Mouse (Mus musculus) limb, embryonic 10.5 days (tissue): Measurements from ENCODE around the gene Grhl1. TPM values are rescaled to one million over a fixed set of nuclear protein-coding genes. Genes with fewer than 3 reads are reported as not detected.

Source experiments
- DNase-seq: peaks from one replicate; pipeline ENCODE4 v3.0.0-alpha.2; 2017; ENCODE audit warnings: low spot score
- H3K27ac ChIP-seq: fragments of 300-500 bp; sonication (generic); 2 replicates; pipeline ENCODE4 v1.5.1; 2016; ENCODE audit warnings: mild to moderate bottlenecking
- H3K27me3 ChIP-seq: fragments of 300-500 bp; sonication (generic); 2 replicates; pipeline ENCODE4 v1.6.1; 2016; ENCODE audit warnings: low read depth, mild to moderate bottlenecking; ENCODE audit not compliant: poor library complexity, severe bottlenecking
- H3K36me3 ChIP-seq: fragments of 300-500 bp; sonication (generic); 2 replicates; pipeline ENCODE4 v1.6.1; 2016; ENCODE audit warnings: mild to moderate bottlenecking, moderate library complexity
- H3K4me1 ChIP-seq: fragments of 300-500 bp; sonication (generic); 2 replicates; pipeline ENCODE4 v1.6.1; 2016
- H3K4me3 ChIP-seq: fragments of 300-500 bp; sonication (generic); 2 replicates; pipeline ENCODE4 v1.5.1; 2016; ENCODE audit warnings: mild to moderate bottlenecking, moderate library complexity
- H3K9me3 ChIP-seq: fragments of 300-500 bp; sonication (generic); replicated peaks from 2 replicates; pipeline ENCODE4 v1.6.1; 2016; ENCODE audit warnings: mild to moderate bottlenecking
- WGBS: fragments of 180-500 bp; shearing (Covaris S2); methylation state at CpG from one replicate; pipeline ENCODE4 v1.1.7; 2016; 5-methylcytosine and 5-hydroxymethylcytosine counted together
- polyA plus RNA-seq: library from polyadenylated mRNA; unstranded; fragments of >200 nt; fragmentation: Nextera tagmentation; extraction: Ambion mirVana; gene quantifications from 2 replicates; pipeline ENCODE4 v1.2.1, GENCODE M21; 2016

Grhl1 gene
- polyA plus RNA-seq, 1 experiment from 2014 or later, result 0.71 TPM

GRCm38 (mm10) chr12:24656436-24656835 lies 84.4 kb downstream of the Grhl1 start:
- DNase-seq, result no peak
- Histone ChIP-seq H3K4me3 (no peak overlapping the region), H3K9me3 (no peaks in the 10 kb centered on the region), H3K27me3 (no peaks in the 10 kb centered on the region), H3K4me1 (peaks cover 14% of the 10 kb centered on the region), H3K27ac (no peak overlapping the region), H3K36me3 (peaks cover 79% of the 10 kb centered on the region)
- 83% methylated on average over 3 of the region's 3 CpGs for WGBS

GRCm38 (mm10) chr12:24658998-24659397 lies 86.9 kb downstream of the Grhl1 start:
- no peak for DNase-seq
- no peaks in the 10 kb centered on the region for H3K27me3 ChIP-seq
- peaks cover 85% of the 10 kb centered on the region for H3K36me3 ChIP-seq
- WGBS, result 89% methylated on average over 4 of the region's 4 CpGs
- no peak overlapping the region for H3K27ac ChIP-seq
- no peak overlapping the region for H3K4me3 ChIP-seq
- no peaks in the 10 kb centered on the region for H3K4me1 ChIP-seq
- no peaks in the 10 kb centered on the region for H3K9me3 ChIP-seq

- WGBS, result 94% methylated on average over 9 of the region's 9 CpGs
- no peaks in the 10 kb centered on the region for H3K9me3 ChIP-seq
- no peak for DNase-seq
- no peak overlapping the region for H3K27ac ChIP-seq
- no peaks in the 10 kb centered on the region for H3K4me1 ChIP-seq
- H3K36me3 ChIP-seq, result peaks cover 75% of the 10 kb centered on the region
- no peaks in the 10 kb centered on the region for H3K27me3 ChIP-seq
- H3K4me3 ChIP-seq, result no peak overlapping the region
Measured at GRCm38 (mm10) chr12:24659923-24660322, 87.8 kb downstream of the Grhl1 start.

- H3K27me3 ChIP-seq, result no peaks in the 10 kb centered on the region
- H3K4me3 ChIP-seq, result no peak overlapping the region
- DNase-seq, result no peak
- peaks cover 64% of the 10 kb centered on the region for H3K36me3 ChIP-seq
- no peak overlapping the region for H3K27ac ChIP-seq
- no peaks in the 10 kb centered on the region for H3K4me1 ChIP-seq
- no peaks in the 10 kb centered on the region for H3K9me3 ChIP-seq
- WGBS, result 93% methylated on average over 4 of the region's 4 CpGs
Measured at GRCm38 (mm10) chr12:24661100-24661499, 89.0 kb downstream of the Grhl1 start.

- Histone ChIP-seq H3K4me3 (no peak overlapping the region), H3K4me1 (no peaks in the 10 kb centered on the region), H3K27me3 (no peaks in the 10 kb centered on the region), H3K9me3 (no peaks in the 10 kb centered on the region), H3K27ac (no peak overlapping the region), H3K36me3 (peaks cover 53% of the 10 kb centered on the region)
- WGBS, result 85% methylated on average over 5 of the region's 5 CpGs
- no peak for DNase-seq
Measured at GRCm38 (mm10) chr12:24662131-24662530, 90.0 kb downstream of the Grhl1 start.

Other genes starting within 250 kb of the Grhl1 start
- 30.8 and 35.1 TPM in 2 replicates for gene Taf1b, start 73.9 kb upstream of the Grhl1 start, polyA plus RNA-seq
- 8.4 and 9.5 TPM in 2 replicates for gene Klf11, start 79.0 kb downstream of the Grhl1 start, polyA plus RNA-seq
- 0.21 TPM in 1 of 2 replicates, not detected in the other for gene Cys1, start 109.5 kb downstream of the Grhl1 start, polyA plus RNA-seq
- gene Rrm2, start 136.0 kb downstream of the Grhl1 start, polyA plus RNA-seq, result 631 and 705 TPM in 2 replicates